Mouse (Mus musculus): Measurements from ENCODE around the gene Nxph4. TPM values are rescaled to one million over a fixed set of nuclear protein-coding genes. Genes with fewer than 3 reads are reported as not detected.
A peak's percentile ranks its signal among the peaks of the same experiment; 100 is the strongest.

Nxph4 gene
- polyA plus RNA-seq, 1 experiment from 2014 or later = 60.0 TPM

GRCm38 (mm10) chr10:127512813-127513212, 21.5 kb downstream of the Nxph4 start:
- H3K36me3 ChIP-seq (replicated peaks) = peaks cover 6% of the 10 kb centered on the region
- peak; percentile 24 for ATAC-seq (ENCODE audit: low FRiP score)
- peak overlapping the region; percentile 94 for H3K27ac ChIP-seq
- H3K9me3 ChIP-seq = no peaks in the 10 kb centered on the region
- H3K4me2 ChIP-seq = peak overlapping the region; percentile 76
- WGBS = 0% methylated on average over 27 of the region's 27 CpGs
- peak overlapping the region; percentile 33; the same call in 1 of the 2 replicates for H3K9ac ChIP-seq
- H3K4me1 ChIP-seq = peaks cover 95% of the 10 kb centered on the region
- H3K4me3 ChIP-seq (replicated peaks) = peak overlapping the region; percentile 41
- H3K27me3 ChIP-seq = peaks cover 92% of the 10 kb centered on the region

- H3K9ac ChIP-seq = peak overlapping the region; percentile 68
- H3K27me3 ChIP-seq = peaks cover 92% of the 10 kb centered on the region
- no peaks in the 10 kb centered on the region for H3K9me3 ChIP-seq
- peaks cover 90% of the 10 kb centered on the region for H3K4me1 ChIP-seq
- peak overlapping the region; percentile 76 for H3K4me2 ChIP-seq
- no peak for ATAC-seq (ENCODE audit: low FRiP score)
- H3K27ac ChIP-seq = peak overlapping the region; percentile 94
- H3K36me3 ChIP-seq (replicated peaks) = 0 out of 2 replicates have a peak, but pooled peaks cover under 1% of the 10 kb centered on the region
- peak overlapping the region; percentile 41 for H3K4me3 ChIP-seq (replicated peaks)
- WGBS = 1% methylated on average over 7 of the region's 7 CpGs
These were observed 22.1 kb downstream of the Nxph4 start for GRCm38 (mm10) chr10:127512307-127512666.

GRCm38 (mm10) chr10:127511634-127512306, 22.6 kb downstream of the Nxph4 start:
- no peaks in the 10 kb centered on the region for H3K9me3 ChIP-seq
- H3K36me3 ChIP-seq (replicated peaks) = no peaks in the 10 kb centered on the region
- WGBS = under 1% methylated on average over 44 of the region's 46 CpGs
- H3K4me2 ChIP-seq = peak overlapping the region; percentile 76
- H3K4me1 ChIP-seq = peaks cover 85% of the 10 kb centered on the region
- H3K27me3 ChIP-seq = peaks cover 93% of the 10 kb centered on the region
- 0 out of 2 replicates have a peak, but pooled peaks have one; percentile 4 for ATAC-seq (ENCODE audit: low FRiP score)
- peak overlapping the region; percentile 41 for H3K4me3 ChIP-seq (replicated peaks)
- H3K27ac ChIP-seq = peak overlapping the region; percentile 94
- peak overlapping the region; percentile 68 for H3K9ac ChIP-seq

GRCm38 (mm10) chr10:127510895-127511617, 23.3 kb downstream of the Nxph4 start:
- peak overlapping the region; percentile 76 for H3K4me2 ChIP-seq
- H3K4me1 ChIP-seq = peaks cover 78% of the 10 kb centered on the region
- 3% methylated on average over 11 of the region's 11 CpGs for WGBS
- H3K27ac ChIP-seq = peak overlapping the region; percentile 94
- H3K9me3 ChIP-seq = no peaks in the 10 kb centered on the region
- peak overlapping the region; percentile 41 for H3K4me3 ChIP-seq (replicated peaks)
- peak overlapping the region; percentile 68 for H3K9ac ChIP-seq
- no peaks in the 10 kb centered on the region for H3K36me3 ChIP-seq (replicated peaks)
- no peak for ATAC-seq (ENCODE audit: low FRiP score)
- H3K27me3 ChIP-seq = peaks cover 95% of the 10 kb centered on the region

- peak overlapping the region; percentile 40 for H3K9ac ChIP-seq
- no peaks in the 10 kb centered on the region for H3K9me3 ChIP-seq
- ATAC-seq (ENCODE audit: low FRiP score) = peak; percentile 15; the same call in 1 of the 2 replicates
- H3K36me3 ChIP-seq (replicated peaks) = no peaks in the 10 kb centered on the region
- H3K4me2 ChIP-seq = peak overlapping the region; percentile 76
- H3K27me3 ChIP-seq = peaks cover 86% of the 10 kb centered on the region
- H3K4me1 ChIP-seq = peaks cover 68% of the 10 kb centered on the region
- H3K4me3 ChIP-seq (replicated peaks) = peak overlapping the region; percentile 43
- H3K27ac ChIP-seq = peak overlapping the region; percentile 94
- 2% methylated on average over 17 of the region's 17 CpGs for WGBS
These were observed 24.3 kb downstream of the Nxph4 start for GRCm38 (mm10) chr10:127509837-127510701.

GRCm38 (mm10) chr10:127509051-127509836, 25.1 kb downstream of the Nxph4 start:
- Histone ChIP-seq H3K27ac (peak overlapping the region; percentile 94), H3K4me1 (peaks cover 60% of the 10 kb centered on the region), H3K4me2 (peak overlapping the region; percentile 76), H3K9me3 (no peaks in the 10 kb centered on the region), H3K4me3 (replicated peaks) (peak overlapping the region; percentile 43), H3K27me3 (peaks cover 77% of the 10 kb centered on the region), H3K36me3 (replicated peaks) (no peaks in the 10 kb centered on the region), H3K9ac (peak overlapping the region; percentile 40)
- under 1% methylated on average over 35 of the region's 35 CpGs for WGBS
- ATAC-seq (ENCODE audit: low FRiP score) = peak; percentile 74

GRCm38 (mm10) chr10:127508239-127508638, 26.1 kb downstream of the Nxph4 start:
- 0 out of 2 replicates have a peak overlapping the region, but pooled peaks have one; percentile 7 for H3K9ac ChIP-seq
- ATAC-seq (ENCODE audit: low FRiP score) = no peak
- 0 out of 2 replicates have a peak overlapping the region, but pooled peaks have one; percentile 43 for H3K4me3 ChIP-seq (replicated peaks)
- peaks cover 67% of the 10 kb centered on the region for H3K27me3 ChIP-seq
- WGBS = 1% methylated on average over 15 of the region's 15 CpGs
- peak overlapping the region; percentile 76 for H3K4me2 ChIP-seq
- no peaks in the 10 kb centered on the region for H3K36me3 ChIP-seq (replicated peaks)
- no peaks in the 10 kb centered on the region for H3K9me3 ChIP-seq
- peak overlapping the region; percentile 94; the same call in 1 of the 2 replicates for H3K27ac ChIP-seq
- H3K4me1 ChIP-seq = peaks cover 50% of the 10 kb centered on the region

GRCm38 (mm10) chr10:127500894-127501893, 33.2 kb downstream of the Nxph4 start, which contains the start of gene Stac3:
TSS of gene Stac3 (plus strand) at chr10:127501686.
- Histone ChIP-seq H3K4me2 (no peak within 1 kb of the TSS), H3K36me3 (replicated peaks) (peaks cover 38% of the 10 kb centered on the region), H3K4me3 (replicated peaks) (no peak within 1 kb of the TSS), H3K9ac (no peak within 1 kb of the TSS), H3K27ac (no peak within 1 kb of the TSS), H3K27me3 (0 out of 2 replicates have a peak, but pooled peaks cover 2% of the 10 kb centered on the region), H3K4me1 (no peaks in the 10 kb centered on the region), H3K9me3 (no peaks in the 10 kb centered on the region)
- ATAC-seq (ENCODE audit: low FRiP score) = no peak
- 79% methylated on average over 13 of the region's 13 CpGs for WGBS

GRCm38 (mm10) chr10:127500042-127500441, 34.3 kb downstream of the Nxph4 start:
- Histone ChIP-seq H3K4me1 (no peaks in the 10 kb centered on the region), H3K9me3 (no peaks in the 10 kb centered on the region), H3K9ac (no peak overlapping the region), H3K4me2 (no peak overlapping the region), H3K27ac (no peak overlapping the region), H3K36me3 (replicated peaks) (peaks cover 48% of the 10 kb centered on the region), H3K4me3 (replicated peaks) (no peak overlapping the region), H3K27me3 (no peaks in the 10 kb centered on the region)
- no peak for ATAC-seq (ENCODE audit: low FRiP score)
- 82% methylated on average over 4 of the region's 4 CpGs for whole genome bisulfite sequencing

- Histone ChIP-seq H3K4me3 (replicated peaks) (no peak overlapping the region), H3K36me3 (replicated peaks) (peaks cover 53% of the 10 kb centered on the region), H3K4me2 (no peak overlapping the region), H3K4me1 (no peaks in the 10 kb centered on the region), H3K9ac (no peak overlapping the region), H3K27ac (no peak overlapping the region), H3K27me3 (no peaks in the 10 kb centered on the region), H3K9me3 (no peaks in the 10 kb centered on the region)
- WGBS = 86% methylated on average over 5 of the region's 5 CpGs
- no peak for ATAC-seq (ENCODE audit: low FRiP score)
These were observed 34.8 kb downstream of the Nxph4 start for GRCm38 (mm10) chr10:127499516-127499915.
